Mouse (Mus musculus) frontal cortex, adult 2 months (tissue): ENCODE measurements at regions not wholly inside any gene's neighbourhood (a gene's known extent, or its start where the extent isn't known, plus 50 kb on each side); places are given as distances from the start of the nearest gene placed in this dataset.

Source experiments
- DNase-seq, 2 experiments: peaks; one replicate each; pipeline ENCODE4 v3.0.0; 2022; ENCODE audit warnings: low spot score in 1 of 2; ENCODE audit errors: extremely low spot score in 1 of 2

DNA sequence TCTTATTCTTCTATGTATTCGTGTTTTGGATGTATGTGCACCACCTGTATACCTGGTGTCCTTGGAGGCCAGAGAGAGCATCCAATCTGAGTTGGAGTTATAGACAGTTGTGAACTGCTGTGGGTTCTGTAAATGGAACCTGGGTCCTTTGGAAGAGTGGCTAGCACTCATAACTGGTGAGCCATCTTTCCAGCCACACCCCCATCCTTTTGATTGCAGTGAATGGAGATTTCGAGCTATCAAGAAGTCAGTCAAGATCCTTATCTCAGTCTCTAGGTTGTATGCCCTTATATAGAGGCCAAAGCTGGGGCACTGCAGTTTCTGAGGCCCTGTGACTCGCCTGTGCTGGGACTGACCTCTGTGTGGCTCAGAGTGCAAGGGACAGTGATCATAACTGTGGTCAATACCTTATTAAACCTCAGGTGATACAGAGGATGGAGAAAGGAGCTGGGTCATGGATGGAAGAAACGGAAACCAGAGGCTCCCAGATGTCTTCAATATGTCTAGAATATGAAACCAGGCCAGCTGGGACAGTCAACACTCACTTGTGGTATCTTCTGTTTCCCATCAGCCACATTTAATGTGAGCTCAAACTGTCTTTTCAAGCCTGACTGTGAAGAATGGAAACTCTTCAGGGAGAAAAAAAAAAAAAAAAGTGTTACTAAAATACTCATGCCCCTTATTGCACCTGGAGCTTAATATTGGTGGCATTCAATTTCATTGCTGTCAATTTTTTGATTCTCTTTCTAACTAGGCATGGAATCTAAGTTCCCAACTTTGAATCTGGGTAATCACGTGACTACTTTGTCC lies 86.2 kb upstream of the Cpm start:
- no peak for DNase-seq

DNA sequence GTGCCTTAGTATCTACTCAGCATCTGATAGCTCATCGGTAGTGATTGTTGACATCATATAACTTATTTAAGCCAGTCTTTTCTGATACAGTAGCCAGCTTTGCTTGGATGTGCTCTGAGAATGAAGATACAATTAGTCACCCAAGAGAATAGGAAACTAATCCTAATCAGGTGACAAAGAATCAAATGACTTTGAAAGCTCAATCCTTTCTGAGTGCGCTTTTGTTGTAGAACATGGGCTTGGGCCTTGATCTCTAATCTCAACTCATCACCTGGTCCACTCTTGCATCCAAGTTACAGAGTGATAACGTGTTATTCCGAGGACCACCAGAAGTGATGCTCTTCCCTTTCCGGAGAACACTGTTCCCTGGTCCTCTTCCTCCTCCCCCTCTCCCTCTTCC lies 86.9 kb upstream of the Cpm start:
- DNase-seq = no peak

DNA sequence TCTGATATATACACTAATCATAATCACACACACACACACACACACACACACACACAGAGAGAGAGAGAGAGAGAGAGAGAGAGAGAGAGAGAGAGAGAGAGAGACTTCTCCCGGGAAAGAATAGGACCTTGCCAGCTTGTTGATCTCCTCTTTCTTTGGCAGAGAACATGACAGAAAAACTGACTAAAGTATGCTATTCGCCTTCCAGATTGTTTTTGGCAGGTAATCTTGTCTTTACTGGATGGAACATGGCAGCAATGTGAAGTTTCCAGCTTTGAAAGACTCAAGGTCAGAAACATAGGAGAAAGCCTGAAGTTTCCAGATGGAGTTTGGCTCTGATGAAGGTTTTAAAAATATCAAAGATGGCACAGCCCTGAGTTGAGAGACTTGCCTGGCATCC lies 87.8 kb upstream of the Cpm start:
- no peak for DNase-seq

DNA sequence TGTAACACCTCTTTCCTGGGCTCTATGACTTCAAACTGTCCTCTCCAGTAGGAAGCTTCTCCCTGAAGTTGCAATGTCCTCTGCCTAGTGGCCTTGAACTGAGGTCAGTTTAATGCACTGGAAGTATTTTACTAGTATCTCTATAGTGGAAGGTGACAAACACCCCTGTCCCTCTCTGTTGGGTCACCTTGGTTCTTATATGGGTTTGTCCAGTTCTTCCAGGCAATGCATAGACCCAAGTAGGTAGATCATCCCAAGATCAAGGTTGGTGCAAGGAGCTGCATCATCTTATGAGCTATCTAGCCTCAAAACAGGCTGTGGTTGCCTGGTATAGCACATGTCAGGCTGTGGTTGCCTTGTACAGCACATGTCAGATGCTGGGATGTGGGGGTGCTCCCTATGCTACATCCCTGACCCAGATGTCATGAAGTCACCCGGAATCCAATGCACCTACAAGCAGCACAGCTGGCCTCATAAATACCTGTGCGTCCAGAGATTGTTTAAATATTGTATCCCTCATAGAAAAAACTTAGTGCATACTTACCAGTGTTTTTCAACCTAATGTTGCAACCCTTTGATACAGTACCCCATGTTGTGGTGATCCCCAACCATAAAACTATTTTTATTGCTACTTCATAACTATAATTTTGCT lies 88.4 kb upstream of the Cpm start:
- no peak for DNase-seq

DNA sequence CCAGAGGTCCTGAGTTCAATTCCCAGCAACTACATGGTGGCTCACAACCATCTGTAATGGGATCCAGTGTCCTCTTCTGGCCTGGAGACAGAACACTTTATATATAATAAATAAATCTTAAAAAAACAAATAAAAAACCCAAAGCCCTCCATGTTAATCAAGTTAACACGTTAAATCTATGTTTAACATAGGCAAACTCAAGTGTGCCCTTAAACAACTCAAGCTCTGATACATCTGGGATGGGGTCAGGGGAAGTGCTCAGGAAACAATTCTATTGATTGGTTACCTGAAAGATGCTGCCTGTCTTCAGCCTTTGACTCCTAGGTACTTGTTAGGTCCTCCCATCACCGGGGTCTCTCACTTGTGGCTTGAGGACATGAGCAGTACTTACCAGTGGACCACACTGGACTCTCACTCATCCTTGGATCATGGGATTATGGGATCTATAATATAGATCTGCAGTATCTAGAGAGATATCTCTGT lies 89.1 kb upstream of the Cpm start:
- no peak for DNase-seq

DNA sequence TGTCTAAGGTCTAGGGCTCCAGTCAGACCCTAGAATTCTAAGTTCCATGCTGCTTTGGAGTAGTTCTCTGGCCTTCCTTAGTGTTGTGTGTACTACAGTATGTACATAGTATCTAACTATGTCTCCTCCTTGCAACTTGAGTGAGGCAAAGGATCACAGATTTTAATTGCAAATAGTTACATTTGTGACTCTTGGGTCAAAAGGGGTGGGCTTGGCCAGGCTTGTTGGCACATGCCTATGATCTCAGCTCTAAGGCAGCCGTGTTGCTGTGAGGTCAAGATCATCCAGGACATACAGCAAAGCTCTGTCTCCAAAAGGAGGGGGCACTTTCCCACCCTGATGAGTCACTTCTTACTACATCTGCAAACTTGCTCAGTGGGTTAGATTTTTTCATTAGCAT lies 89.8 kb upstream of the Cpm start:
- DNase-seq = no peak

DNA sequence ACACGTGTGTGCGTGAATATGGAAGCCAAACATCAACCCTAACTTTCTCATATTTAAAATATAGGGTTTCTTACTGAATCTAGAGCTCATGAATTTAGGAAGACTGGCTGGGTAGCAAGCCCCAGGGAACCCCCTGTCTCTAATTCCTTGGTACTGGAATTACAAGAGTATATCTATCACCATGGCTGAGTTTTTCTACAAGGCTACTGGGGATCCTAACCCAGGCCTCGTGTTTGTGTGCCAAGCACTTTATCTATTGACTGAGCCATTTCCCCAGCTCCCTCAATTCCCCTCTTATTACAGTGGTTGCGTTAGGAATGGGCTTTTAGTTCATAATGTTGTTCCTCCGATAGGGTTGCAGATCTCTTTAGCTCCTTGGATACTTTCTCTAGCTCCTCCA lies 90.6 kb upstream of the Cpm start:
- DNase-seq = no peak

DNA sequence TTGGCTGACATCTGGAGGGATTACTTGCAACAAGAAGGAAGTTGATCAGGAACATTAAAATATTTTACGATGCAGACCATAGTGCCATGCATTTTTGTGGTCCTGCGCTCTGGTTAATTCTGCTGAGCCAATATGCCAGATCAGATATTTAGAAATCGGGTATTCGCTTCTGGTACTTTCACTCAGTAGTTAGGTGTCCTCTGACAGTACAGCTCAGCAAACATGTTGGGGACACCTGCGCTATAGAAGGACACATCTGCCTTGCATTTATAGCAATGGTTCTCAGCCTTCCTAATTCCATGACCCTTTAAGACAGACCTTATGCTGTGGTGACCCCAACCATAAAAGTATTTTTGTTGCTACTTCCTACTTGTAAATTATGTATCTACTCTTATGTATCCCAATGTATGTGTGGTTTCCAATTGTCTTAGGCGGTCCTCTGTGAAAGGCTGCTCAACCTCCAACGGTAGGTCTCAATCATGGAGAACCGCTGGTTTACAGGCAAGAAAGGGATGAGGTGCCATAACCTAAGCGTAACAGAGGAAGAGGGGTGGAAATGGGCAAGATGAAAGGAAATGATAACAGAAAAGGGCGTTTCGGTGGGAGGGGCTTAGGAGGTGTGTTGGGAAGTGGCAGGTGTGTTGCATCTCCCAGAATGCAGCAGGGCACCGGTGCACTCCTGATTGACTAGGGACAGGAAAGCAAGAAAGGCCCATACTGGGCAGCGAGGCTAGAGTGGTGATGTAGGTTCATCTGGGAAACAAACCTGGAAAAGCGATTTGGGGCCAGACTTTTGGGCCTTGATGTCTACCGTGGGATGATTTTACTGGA lies 92.3 kb upstream of the Cpm start:
- no peak for DNase-seq

DNA sequence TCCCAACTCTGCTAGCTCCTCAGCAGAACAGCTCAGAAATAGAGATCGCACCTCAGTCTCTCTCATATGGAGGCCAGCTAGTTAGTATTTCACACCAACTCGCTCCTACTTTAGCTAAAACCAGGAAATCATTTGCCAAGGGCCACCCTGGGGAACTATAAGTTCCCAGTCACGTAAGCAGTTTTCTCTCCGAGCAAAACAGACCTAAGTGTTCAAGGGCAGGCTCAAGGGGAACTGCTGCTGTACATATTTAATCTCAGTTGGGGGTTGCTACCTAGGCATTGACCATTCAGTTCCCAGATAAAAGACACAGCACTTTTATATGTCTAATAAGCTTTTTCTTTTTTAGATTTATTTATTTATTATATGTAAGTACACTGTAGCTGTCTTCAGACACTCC lies 93.5 kb upstream of the Cpm start:
- no peak for DNase-seq

DNA sequence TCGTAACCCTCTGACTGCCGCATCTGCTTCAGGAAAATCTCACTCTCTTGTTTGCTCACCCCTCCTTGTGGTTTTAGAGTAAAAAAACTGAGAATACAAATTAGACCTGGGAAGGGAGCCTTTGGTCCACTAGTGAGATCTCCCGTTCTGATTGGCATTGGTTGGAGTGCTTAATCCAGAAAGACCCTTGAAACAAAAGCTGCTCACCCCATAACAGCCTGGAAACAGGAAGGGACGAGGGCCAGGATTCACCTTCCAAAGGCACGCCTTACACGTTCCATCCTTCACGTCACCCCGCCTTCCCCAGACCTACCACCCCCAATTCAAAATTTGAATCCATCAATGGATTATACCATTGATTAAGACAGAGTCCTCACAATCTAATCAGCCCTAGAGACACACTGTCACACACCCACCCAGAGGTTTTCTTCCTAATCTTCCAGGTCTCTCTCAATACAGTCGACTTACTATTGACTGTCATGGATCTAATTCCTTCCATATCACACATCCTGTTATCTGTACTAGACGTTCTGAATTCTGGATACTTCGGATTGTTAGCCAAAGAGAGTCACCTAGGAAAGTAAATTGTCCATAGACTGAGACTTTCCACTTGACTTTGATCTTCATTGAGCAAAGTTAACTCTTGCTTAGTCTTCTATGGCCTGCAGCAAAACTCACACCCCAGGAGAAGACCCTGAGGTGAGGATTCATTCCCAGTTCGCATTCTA lies 94.1 kb upstream of the Cpm start:
- no peak for DNase-seq

DNA sequence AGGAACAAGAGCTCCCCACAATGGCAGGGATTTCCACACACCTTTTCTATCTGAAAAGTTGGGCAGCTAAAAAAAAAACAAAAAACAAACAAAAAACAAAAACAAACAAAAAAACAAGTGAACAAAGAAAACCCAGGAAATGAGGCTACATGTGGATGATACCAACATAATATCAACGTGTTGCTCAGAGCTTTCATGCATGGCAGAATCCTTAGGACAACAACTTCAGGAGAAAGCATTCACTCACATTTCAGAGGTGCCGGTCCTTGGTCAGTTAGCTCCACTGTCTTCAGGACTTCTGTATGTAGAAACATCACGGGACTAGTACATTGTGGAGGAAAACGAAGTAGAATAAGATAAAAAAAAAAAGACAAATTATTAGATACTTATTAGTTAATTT lies 94.8 kb upstream of the Cpm start:
- DNase-seq = no peak

DNA sequence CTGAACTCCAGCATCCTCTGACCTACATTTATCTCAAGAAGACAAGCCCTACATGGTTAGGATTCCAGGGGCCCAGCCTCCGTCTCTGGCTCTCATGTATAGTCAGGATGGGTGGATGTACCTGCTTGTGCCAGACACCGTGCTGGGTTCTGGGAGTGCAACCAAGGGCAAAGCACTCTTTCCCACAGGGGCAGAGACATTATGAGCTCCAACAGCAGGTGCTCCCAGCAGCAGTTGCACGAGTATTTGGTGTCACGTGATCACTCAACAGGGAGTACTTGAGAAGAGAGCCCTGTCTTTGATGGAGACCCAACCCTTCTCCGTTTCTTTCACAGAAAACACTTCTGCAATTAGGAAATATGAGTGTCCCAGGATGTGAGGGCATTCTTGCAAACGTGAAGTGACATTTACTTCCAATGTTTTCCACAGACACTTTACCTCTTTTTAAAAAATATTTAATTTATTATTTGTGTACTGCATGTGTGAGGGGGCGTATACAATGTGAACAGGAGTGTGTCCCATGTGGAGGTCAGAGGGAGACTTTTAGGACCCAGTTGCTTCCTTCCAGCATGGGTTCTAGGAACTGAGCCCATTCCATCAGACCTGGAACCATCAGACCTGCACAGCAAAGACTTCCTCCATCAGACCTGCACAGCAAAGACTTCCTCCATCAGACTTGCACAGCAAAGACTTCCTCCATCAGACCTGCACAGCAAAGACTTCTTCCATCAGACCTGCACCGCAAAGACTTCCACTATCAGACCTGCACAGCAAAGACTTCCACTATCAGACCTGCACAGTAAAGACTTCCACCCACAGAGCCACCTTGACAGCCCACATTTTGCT lies 95.5 kb upstream of the Cpm start:
- DNase-seq = no peak

DNA sequence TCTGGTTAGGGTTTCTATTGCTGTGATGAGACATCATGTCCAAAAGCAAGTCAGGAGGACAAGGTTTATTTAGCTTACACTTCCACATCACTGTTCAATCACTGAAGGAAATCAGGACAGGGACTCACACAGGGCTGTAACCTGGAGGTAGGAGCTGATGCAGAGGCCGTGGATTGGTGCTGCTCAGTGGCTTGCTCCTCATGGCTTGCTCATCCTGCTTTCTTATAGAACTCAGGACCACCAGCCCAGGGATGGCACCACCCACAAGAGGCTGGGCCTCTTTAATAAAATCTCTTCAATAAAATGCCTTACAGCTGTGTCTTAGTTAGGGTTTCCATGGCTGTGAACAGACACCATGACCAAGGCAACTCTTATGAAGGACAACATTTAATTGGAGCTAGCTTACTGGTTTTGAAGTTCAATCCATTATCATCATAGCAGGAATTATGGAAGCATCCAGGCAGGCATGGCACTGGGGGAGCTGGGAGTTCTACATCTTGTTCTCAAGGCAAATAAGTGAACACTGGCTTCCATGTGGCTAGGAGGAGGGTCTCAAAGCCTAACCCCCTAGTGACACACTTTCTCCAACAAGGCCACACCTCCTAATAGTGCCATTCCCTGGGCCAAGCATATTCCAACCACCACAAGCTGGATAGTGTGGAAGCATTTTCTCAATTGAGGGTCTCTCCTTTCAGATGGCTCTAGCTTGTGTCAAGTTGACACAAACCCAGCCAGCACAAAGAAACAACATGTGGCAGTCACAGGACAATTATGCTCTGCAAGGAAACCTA lies 96.4 kb upstream of the Cpm start:
- DNase-seq = no peak

DNA sequence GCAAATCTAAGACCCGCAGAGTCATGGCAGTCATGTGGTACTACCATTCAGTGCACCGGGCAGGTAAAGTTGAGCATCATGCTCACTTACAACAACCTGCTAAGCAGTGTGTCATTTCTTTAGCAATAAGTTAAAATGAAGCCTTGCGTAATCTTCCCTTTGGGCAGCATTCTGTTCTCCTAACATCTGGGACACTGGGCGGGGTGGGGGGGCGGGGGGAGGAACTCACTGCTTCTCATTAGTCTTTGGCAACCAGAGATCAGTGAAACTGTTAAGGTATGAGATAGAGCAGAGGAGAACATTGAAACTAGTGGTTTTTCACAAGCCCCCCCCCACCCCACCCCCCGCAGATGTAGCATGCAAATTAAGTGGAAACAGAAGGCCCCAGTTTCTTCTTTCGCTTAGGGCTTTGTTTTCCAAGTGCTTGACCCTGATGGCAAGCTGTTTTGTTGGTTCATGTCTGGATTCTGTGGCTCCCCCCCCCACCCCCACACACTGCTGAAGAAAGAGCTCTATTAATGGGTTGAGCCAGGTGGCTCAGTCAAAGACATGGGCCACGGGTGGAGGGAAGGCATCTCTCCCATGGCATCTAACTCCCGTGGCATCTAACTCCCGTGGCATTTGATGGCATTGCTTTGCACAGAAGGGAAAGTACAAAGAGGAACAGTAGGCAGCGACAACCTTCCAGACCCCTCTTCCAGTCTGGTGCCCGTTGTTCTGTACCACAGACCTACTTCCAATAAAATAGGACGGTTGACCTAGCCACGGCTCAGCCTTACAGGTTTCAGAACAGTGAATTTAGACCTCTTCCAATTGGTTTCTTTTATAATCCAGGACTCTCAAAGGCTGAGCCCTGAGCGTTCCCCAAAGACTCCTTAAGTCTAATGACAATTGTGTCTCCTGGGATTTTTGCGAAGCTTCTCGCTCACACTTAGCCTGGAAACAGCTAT lies 97.2 kb upstream of the Cpm start:
- no peak for DNase-seq

DNA sequence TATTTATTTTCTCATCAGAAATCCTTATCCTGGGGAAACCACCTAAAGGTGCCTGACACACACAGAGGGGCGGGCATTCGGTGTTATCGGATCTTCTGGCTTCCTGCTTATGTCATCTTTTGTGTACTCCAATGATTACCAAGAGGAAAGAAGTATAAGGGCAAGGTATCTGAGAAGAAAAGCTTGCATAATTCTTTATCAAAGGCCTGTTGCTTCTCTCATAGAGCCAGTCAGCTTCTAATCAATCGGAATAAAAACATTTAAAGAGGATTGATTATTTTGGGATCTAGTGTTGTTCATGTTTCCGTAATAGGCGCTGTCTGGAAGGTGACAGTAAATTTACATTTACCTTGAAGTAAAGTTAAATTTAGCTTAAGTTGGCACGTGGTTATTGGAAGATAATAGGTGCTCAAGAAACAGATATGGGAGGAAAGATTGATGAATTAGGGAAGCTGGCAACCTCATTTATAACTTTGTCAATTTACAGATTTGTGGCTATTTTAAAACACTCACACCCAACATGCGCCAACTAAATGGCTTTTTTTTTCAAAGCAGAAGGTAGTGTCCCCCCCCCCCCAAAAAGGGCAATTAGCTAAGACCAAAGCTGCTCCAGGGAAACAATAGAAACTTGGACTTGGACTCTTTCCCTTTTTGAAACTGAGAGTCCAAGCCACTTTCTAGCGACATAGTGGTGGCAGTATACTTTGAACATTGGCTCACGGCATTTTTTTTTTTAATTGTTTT lies 98.3 kb upstream of the Cpm start:
- no peak for DNase-seq

DNA sequence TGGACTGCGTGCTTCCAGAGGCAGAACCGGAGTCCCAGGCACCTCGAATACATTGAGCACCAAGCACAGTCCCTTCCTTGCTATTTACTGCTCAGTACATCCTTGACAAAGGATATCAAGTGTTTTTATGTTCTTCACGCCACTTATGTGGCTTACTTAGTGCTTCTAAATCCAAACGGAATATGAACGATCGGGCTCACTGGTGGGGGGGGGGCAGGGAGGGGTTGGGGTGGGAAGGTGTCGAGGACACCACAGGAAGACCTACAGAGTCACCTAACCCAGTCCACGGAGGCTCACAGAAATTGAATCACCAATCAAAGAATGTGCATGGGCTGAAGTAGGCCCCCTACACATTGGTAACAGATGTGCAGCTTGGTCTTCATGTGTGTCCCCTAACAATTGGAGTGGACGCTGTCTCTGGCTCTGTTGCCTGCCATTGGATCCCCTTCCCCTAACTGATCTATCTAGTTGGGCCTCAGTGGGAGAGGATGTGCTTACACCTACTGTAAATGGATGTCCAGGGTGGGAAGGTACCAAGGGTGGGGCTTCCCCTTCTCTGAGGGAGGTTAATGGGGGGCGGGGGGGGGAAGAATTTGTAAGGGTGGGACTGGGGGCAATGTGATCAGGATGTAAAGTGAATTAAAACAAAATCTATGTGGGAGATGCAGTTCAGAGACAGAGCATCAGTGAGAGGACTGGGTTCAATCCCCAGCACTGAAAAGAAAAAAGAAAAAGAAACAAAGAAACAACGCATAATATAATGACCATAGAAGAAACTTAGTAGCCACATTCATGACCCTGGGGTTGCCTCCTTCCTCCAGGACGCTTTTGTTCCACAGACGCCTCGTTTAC lies 99.1 kb upstream of the Cpm start:
- DNase-seq = no peak
